Mouse (Mus musculus) liver, embryonic 12.5 days (tissue): Measurements from ENCODE around the gene Pvrig. TPM values are rescaled to one million over a fixed set of nuclear protein-coding genes. Genes with fewer than 3 reads are reported as not detected.
"Not testable (repeated sequence)": the region's sequence is repeated elsewhere in the genome, so short reads cannot be mapped to it uniquely, and the experiment has no call there.

Experiments
- ATAC-seq: fragments of 200-750 bp; cut with Nextera tagmentation; 2 replicates; pipeline ENCODE4 v1.8.0; 2017; ENCODE audit warnings: moderate number of reproducible peaks, mild to moderate bottlenecking, moderate library complexity
- H3K27ac ChIP-seq: fragments of 300-500 bp; sonication (generic); 2 replicates; pipeline ENCODE4 v1.5.1; 2016; ENCODE audit warnings: mild to moderate bottlenecking
- H3K27me3 ChIP-seq: fragments of 300-500 bp; sonication (generic); replicated peaks from 2 replicates; pipeline ENCODE4 v1.6.1; 2016; ENCODE audit warnings: mild to moderate bottlenecking, moderate library complexity
- H3K36me3 ChIP-seq: fragments of 300-500 bp; sonication (generic); 2 replicates; pipeline ENCODE4 v1.6.1; 2016; ENCODE audit warnings: mild to moderate bottlenecking, moderate library complexity
- H3K4me1 ChIP-seq: fragments of 300-500 bp; sonication (generic); 2 replicates; pipeline ENCODE4 v1.6.1; 2016
- H3K4me2 ChIP-seq: fragments of 300-500 bp; sonication (generic); 2 replicates; pipeline ENCODE4 v1.6.1; 2016; ENCODE audit warnings: mild to moderate bottlenecking, moderate library complexity
- H3K4me3 ChIP-seq: fragments of 300-500 bp; sonication (generic); 2 replicates; pipeline ENCODE4 v1.5.1; 2016; ENCODE audit warnings: mild to moderate bottlenecking, moderate library complexity
- H3K9ac ChIP-seq: fragments of 300-500 bp; sonication (generic); 2 replicates; pipeline ENCODE4 v1.6.1; 2016; ENCODE audit warnings: mild to moderate bottlenecking, moderate library complexity
- H3K9me3 ChIP-seq: fragments of 300-500 bp; sonication (generic); replicated peaks from 2 replicates; pipeline ENCODE4 v1.6.1; 2016; ENCODE audit warnings: mild to moderate bottlenecking, moderate library complexity
- WGBS: fragments of 180-500 bp; shearing (Covaris S2); methylation state at CpG from one replicate; pipeline ENCODE4 v1.1.7; 2016; ENCODE audit not compliant: insufficient replicate concordance; 5-methylcytosine and 5-hydroxymethylcytosine counted together
- polyA plus RNA-seq: library from polyadenylated mRNA; unstranded; fragments of >200 nt; fragmentation: Nextera tagmentation; extraction: Ambion mirVana; gene quantifications from 2 replicates; pipeline ENCODE4 v1.2.1, GENCODE M21; 2016

Pvrig gene
- 0.23 and 0.41 TPM in 2 replicates for polyA plus RNA-seq

GRCm38 (mm10) chr5:138341661-138342060 is at the start of gene Pvrig:
TSS of gene Pvrig (plus strand) at chr5:138341961.
- no peaks in the 10 kb centered on the region for H3K9me3 ChIP-seq
- 49% methylated on average over 2 of the region's 2 CpGs for WGBS

DNA sequence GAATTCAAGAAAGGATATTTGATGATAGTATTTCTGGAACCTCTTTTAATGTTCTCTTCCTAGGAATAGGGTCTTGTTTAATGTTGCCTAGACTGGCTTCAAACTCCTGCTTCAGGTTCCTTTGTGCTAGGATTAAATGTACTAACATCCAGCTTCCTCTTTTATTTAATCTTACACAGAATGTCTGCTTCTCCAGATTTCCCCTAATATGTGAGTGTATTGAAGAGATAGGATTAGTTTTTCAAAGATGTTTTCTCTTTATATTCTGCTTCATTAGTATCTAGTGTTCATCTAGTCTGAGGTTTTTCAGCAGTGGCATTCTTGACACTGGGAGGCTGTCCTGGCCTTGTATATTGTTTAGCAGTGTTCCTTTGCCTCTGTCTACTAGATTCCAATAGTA is 47.6 kb upstream of the Pvrig start:
- no peak overlapping the region for H3K9ac ChIP-seq
- H3K4me3 ChIP-seq = no peak overlapping the region
- no peak for ATAC-seq
- H3K4me2 ChIP-seq = no peak overlapping the region
- no peak overlapping the region for H3K27ac ChIP-seq
- no peaks in the 10 kb centered on the region for H3K27me3 ChIP-seq
- no peaks in the 10 kb centered on the region for H3K9me3 ChIP-seq
- H3K4me1 ChIP-seq = no peaks in the 10 kb centered on the region
- no peaks in the 10 kb centered on the region for H3K36me3 ChIP-seq

More at GRCm38 (mm10) chr5:138341661-138342060, at the start of gene Pvrig:
- no peak within 1 kb of the TSS for H3K9ac ChIP-seq
- no peak within 1 kb of the TSS for H3K4me2 ChIP-seq
- no peaks in the 10 kb centered on the region for H3K4me1 ChIP-seq
- no peak within 1 kb of the TSS for H3K27ac ChIP-seq
- H3K4me3 ChIP-seq = no peak within 1 kb of the TSS
- H3K36me3 ChIP-seq = no peaks in the 10 kb centered on the region
- ATAC-seq = no peak
- H3K27me3 ChIP-seq = no peaks in the 10 kb centered on the region

DNA sequence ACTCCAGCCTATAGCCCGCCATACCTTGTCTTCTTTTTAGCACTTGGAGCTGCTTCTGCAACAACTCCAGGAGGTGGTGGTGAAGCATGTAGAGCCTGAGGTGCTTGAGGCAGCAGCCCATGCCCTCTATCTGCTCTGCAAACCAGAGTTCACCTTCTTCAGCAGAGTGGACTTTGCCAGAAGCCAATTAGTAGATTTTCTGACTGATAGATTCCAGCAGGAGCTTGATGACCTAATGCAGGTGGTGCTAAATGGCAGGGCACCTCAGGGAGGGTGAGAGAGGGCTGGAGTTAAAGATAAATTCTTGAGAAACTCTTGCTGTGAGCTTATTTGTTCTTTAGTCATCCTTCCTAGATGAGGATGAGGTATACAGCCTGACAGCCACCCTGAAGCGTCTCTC is 42.1 kb upstream of the Pvrig start:
- H3K4me2 ChIP-seq = no peak overlapping the region
- no peaks in the 10 kb centered on the region for H3K27me3 ChIP-seq
- ATAC-seq = no peak
- 65% methylated on average over 2 of the region's 2 CpGs for WGBS
- H3K36me3 ChIP-seq = no peaks in the 10 kb centered on the region
- H3K9me3 ChIP-seq = no peaks in the 10 kb centered on the region
- no peak overlapping the region for H3K4me3 ChIP-seq
- H3K27ac ChIP-seq = no peak overlapping the region
- no peaks in the 10 kb centered on the region for H3K4me1 ChIP-seq
- no peak overlapping the region for H3K9ac ChIP-seq

- no peak overlapping the region for H3K27ac ChIP-seq
- no peaks in the 10 kb centered on the region for H3K4me1 ChIP-seq
- H3K4me3 ChIP-seq = no peak overlapping the region
- 73% methylated on average over 3 of the region's 3 CpGs for WGBS
- H3K4me2 ChIP-seq = no peak overlapping the region
- H3K36me3 ChIP-seq = no peaks in the 10 kb centered on the region
- H3K9ac ChIP-seq = no peak overlapping the region
- no peak for ATAC-seq
- 0 out of 2 replicates have a peak, but pooled peaks cover under 1% of the 10 kb centered on the region for H3K9me3 ChIP-seq
- H3K27me3 ChIP-seq = no peaks in the 10 kb centered on the region
These were observed 29.0 kb upstream of the Pvrig start for GRCm38 (mm10) chr5:138312795-138313194.

- Histone ChIP-seq H3K27ac (no peak overlapping the region), H3K9ac (no peak overlapping the region), H3K9me3 (no peaks in the 10 kb centered on the region), H3K36me3 (no peaks in the 10 kb centered on the region), H3K4me1 (no peaks in the 10 kb centered on the region), H3K27me3 (no peaks in the 10 kb centered on the region), H3K4me2 (no peak overlapping the region), H3K4me3 (no peak overlapping the region)
- WGBS = 54% methylated on average over 3 of the region's 3 CpGs
- no peak for ATAC-seq
These were observed 1.5 kb downstream of the Pvrig start for GRCm38 (mm10) chr5:138343216-138343615.

- ATAC-seq = not testable (repeated sequence)
- 83% methylated on average over 6 of the region's 7 CpGs for WGBS
These were observed 21.4 kb downstream of the Pvrig start for GRCm38 (mm10) chr5:138363208-138363607.

DNA sequence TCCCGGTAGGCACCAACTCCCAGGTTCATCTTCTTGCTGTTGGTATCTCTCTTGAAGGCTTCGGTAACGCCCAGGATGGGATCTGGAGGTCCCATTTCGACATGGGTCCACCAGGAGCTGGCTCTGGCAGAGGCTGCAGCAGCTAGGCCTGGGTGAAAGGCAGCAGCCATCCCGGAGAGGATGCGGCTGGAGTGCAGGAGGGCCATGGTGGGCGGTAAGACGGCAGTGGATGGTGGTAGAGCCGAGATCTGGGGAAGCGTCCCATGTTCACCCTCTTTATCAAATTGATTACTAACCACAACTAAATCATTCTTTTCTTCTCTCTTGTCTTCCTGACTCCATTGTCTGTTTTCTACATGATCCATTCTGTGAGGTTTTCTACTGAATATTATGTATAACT is 23.6 kb downstream of the Pvrig start:
- H3K27me3 ChIP-seq, H3K9ac ChIP-seq, H3K27ac ChIP-seq, H3K4me1 ChIP-seq, H3K4me3 ChIP-seq, ATAC-seq, H3K4me2 ChIP-seq, H3K36me3 ChIP-seq, H3K9me3 ChIP-seq: not testable (repeated sequence)
- 85% methylated on average over 10 of the region's 10 CpGs for WGBS

More at GRCm38 (mm10) chr5:138363208-138363607, 21.4 kb downstream of the Pvrig start:
- H3K27me3 ChIP-seq, H3K27ac ChIP-seq, H3K9me3 ChIP-seq, H3K4me3 ChIP-seq, H3K4me2 ChIP-seq, H3K9ac ChIP-seq, H3K36me3 ChIP-seq, H3K4me1 ChIP-seq: not testable (repeated sequence)

Other genes with a start within 250 kb of the Pvrig start
- gene Zscan21, start 225.1 kb upstream of the Pvrig start, polyA plus RNA-seq = 19.0 and 19.6 TPM in 2 replicates
- 4.8 and 5.7 TPM in 2 replicates for gene Zfp113, start 186.2 kb upstream of the Pvrig start, polyA plus RNA-seq
- 181 and 191 TPM in 2 replicates for gene Cops6, start 180.9 kb upstream of the Pvrig start, polyA plus RNA-seq
- gene Ap4m1, start 170.0 kb upstream of the Pvrig start, polyA plus RNA-seq = 7.9 and 8.3 TPM in 2 replicates
- gene Mcm7, start 169.5 kb upstream of the Pvrig start, polyA plus RNA-seq = 268 and 271 TPM in 2 replicates
- gene Taf6, start 154.5 kb upstream of the Pvrig start, polyA plus RNA-seq = 58.0 and 58.2 TPM in 2 replicates
- 20.3 and 21.3 TPM in 2 replicates for gene Cnpy4, start 154.5 kb upstream of the Pvrig start, polyA plus RNA-seq
- 4.3 TPM in 2 replicates for gene Mblac1, start 147.6 kb upstream of the Pvrig start, polyA plus RNA-seq
- gene Nxpe5, start 116.1 kb upstream of the Pvrig start, polyA plus RNA-seq = not detected in 2 replicates
- gene Lamtor4, start 86.5 kb upstream of the Pvrig start, polyA plus RNA-seq = 31.3 and 31.8 TPM in 2 replicates
- 8.7 and 8.9 TPM in 2 replicates for gene BC037034, start 77.9 kb upstream of the Pvrig start, polyA plus RNA-seq
- gene Gal3st4, start 69.1 kb upstream of the Pvrig start, polyA plus RNA-seq = 0.18 and 0.32 TPM in 2 replicates
- gene Gm43720, start 62.0 kb upstream of the Pvrig start, polyA plus RNA-seq = 0.04 TPM in 1 of 2 replicates, not detected in the other
- 2.4 and 2.5 TPM in 2 replicates for gene Gpc2, start 62.0 kb upstream of the Pvrig start, polyA plus RNA-seq
- 3.1 and 3.9 TPM in 2 replicates for gene Stag3, start 61.7 kb upstream of the Pvrig start, polyA plus RNA-seq
- 7.6 and 9.0 TPM in 2 replicates for gene Zfp157, start 99.5 kb downstream of the Pvrig start, polyA plus RNA-seq
- gene 1700123K08Rik, start 222.8 kb downstream of the Pvrig start, polyA plus RNA-seq = not detected in 2 replicates